Mouse (Mus musculus): ENCODE measurements around the gene Fnip2. TPM values are rescaled to one million over a fixed set of nuclear protein-coding genes. Genes with fewer than 3 reads are reported as not detected.
A peak's percentile ranks its signal among the peaks of the same experiment; 100 is the strongest.

Gene Fnip2
- total and polyA plus RNA-seq, 2 experiments from 2014 or later: 4.6 to 22.4 TPM

GRCm38 (mm10) chr3:79559021-79559772 is 8.4 kb downstream of the Fnip2 start:
- DNase-seq (ENCODE audit: low spot score) (peak; percentile 43), ATAC-seq (peak; percentile 90)
- Histone ChIP-seq H3K9me3 (ENCODE audit: low read length) (no peaks in the 10 kb centered on the region), H3K27ac (peak overlapping the region; percentile 68), H3K4me2 (ENCODE audit: low read depth, low read length) (no peak overlapping the region), H3K4me3 (ENCODE audit: low read length) (no peak overlapping the region), H3K9ac (replicated peaks; ENCODE audit: low read length) (no peak overlapping the region), H3K4me1 (ENCODE audit: insufficient read depth, low read length) (no peaks in the 10 kb centered on the region), H3K27me3 (ENCODE audit: insufficient read depth, low read length) (no peaks in the 10 kb centered on the region), H3K36me3 (ENCODE audit: insufficient read depth, low read length) (no peaks in the 10 kb centered on the region)
- WGBS: 61% methylated on average over 9 of the region's 9 CpGs
- TF ChIP-seq CTCF (IDR thresholded peaks at IDR 0.05; ENCODE audit: low read depth): no peak

GRCm38 (mm10) chr3:79555061-79555460 is 12.5 kb downstream of the Fnip2 start:
- WGBS: 78% methylated on average over 6 of the region's 6 CpGs
- H3K27me3 ChIP-seq (ENCODE audit: insufficient read depth, low read length): no peaks in the 10 kb centered on the region
- DNase-seq (ENCODE audit: low spot score) (no peak), ATAC-seq (no peak)
- no peak overlapping the region for H3K9ac ChIP-seq (replicated peaks; ENCODE audit: low read length)
- no peaks in the 10 kb centered on the region for H3K9me3 ChIP-seq (ENCODE audit: low read length)
- no peaks in the 10 kb centered on the region for H3K4me1 ChIP-seq (ENCODE audit: insufficient read depth, low read length)
- no peak overlapping the region for H3K27ac ChIP-seq
- no peak for TF ChIP-seq CTCF (IDR thresholded peaks at IDR 0.05; ENCODE audit: low read depth)
- H3K4me3 ChIP-seq (ENCODE audit: low read length): no peak overlapping the region
- no peak overlapping the region for H3K4me2 ChIP-seq (ENCODE audit: low read depth, low read length)
- H3K36me3 ChIP-seq (ENCODE audit: insufficient read depth, low read length): no peaks in the 10 kb centered on the region

- Histone ChIP-seq H3K9ac (replicated peaks; ENCODE audit: low read length) (no peak overlapping the region), H3K36me3 (ENCODE audit: insufficient read depth, low read length) (no peaks in the 10 kb centered on the region), H3K27me3 (ENCODE audit: insufficient read depth, low read length) (no peaks in the 10 kb centered on the region), H3K4me2 (ENCODE audit: low read depth, low read length) (no peak overlapping the region), H3K27ac (no peak overlapping the region), H3K4me3 (ENCODE audit: low read length) (no peak overlapping the region), H3K9me3 (ENCODE audit: low read length) (no peaks in the 10 kb centered on the region), H3K4me1 (ENCODE audit: insufficient read depth, low read length) (no peaks in the 10 kb centered on the region)
- ATAC-seq: no peak
- no peak for DNase-seq (ENCODE audit: low spot score)
- WGBS: 96% methylated on average over 3 of the region's 3 CpGs
- no peak for TF ChIP-seq CTCF (IDR thresholded peaks at IDR 0.05; ENCODE audit: low read depth)
Observed at GRCm38 (mm10) chr3:79553779-79554178, 13.8 kb downstream of the Fnip2 start.

GRCm38 (mm10) chr3:79551826-79552552 is 15.6 kb downstream of the Fnip2 start:
- DNase-seq (ENCODE audit: low spot score) (no peak), ATAC-seq (no peak)
- TF ChIP-seq CTCF (IDR thresholded peaks at IDR 0.05; ENCODE audit: low read depth): no peak
- 80% methylated on average over 10 of the region's 10 CpGs for WGBS
- H3K9me3 ChIP-seq (ENCODE audit: low read length): no peaks in the 10 kb centered on the region
- H3K36me3 ChIP-seq (ENCODE audit: insufficient read depth, low read length): no peaks in the 10 kb centered on the region
- no peak overlapping the region for H3K9ac ChIP-seq (replicated peaks; ENCODE audit: low read length)
- H3K4me3 ChIP-seq (ENCODE audit: low read length): no peak overlapping the region
- H3K4me2 ChIP-seq (ENCODE audit: low read depth, low read length): no peak overlapping the region
- no peaks in the 10 kb centered on the region for H3K27me3 ChIP-seq (ENCODE audit: insufficient read depth, low read length)
- no peaks in the 10 kb centered on the region for H3K4me1 ChIP-seq (ENCODE audit: insufficient read depth, low read length)
- H3K27ac ChIP-seq: no peak overlapping the region

- WGBS: 86% methylated on average over 8 of the region's 8 CpGs
- H3K4me2 ChIP-seq (ENCODE audit: low read depth, low read length): no peak overlapping the region
- no peak overlapping the region for H3K9ac ChIP-seq (replicated peaks; ENCODE audit: low read length)
- no peak for ATAC-seq
- no peak overlapping the region for H3K27ac ChIP-seq
- no peak overlapping the region for H3K4me3 ChIP-seq (ENCODE audit: low read length)
- H3K9me3 ChIP-seq (ENCODE audit: low read length): no peaks in the 10 kb centered on the region
- H3K27me3 ChIP-seq (ENCODE audit: insufficient read depth, low read length): no peaks in the 10 kb centered on the region
- H3K36me3 ChIP-seq (ENCODE audit: insufficient read depth, low read length): no peaks in the 10 kb centered on the region
- TF ChIP-seq CTCF (IDR thresholded peaks at IDR 0.05; ENCODE audit: low read depth): no peak
- DNase-seq (ENCODE audit: low spot score): no peak
- H3K4me1 ChIP-seq (ENCODE audit: insufficient read depth, low read length): no peaks in the 10 kb centered on the region
Observed at GRCm38 (mm10) chr3:79549751-79550393, 17.7 kb downstream of the Fnip2 start.

- Histone ChIP-seq H3K36me3 (ENCODE audit: insufficient read depth, low read length) (no peaks in the 10 kb centered on the region), H3K4me1 (ENCODE audit: insufficient read depth, low read length) (no peaks in the 10 kb centered on the region), H3K27ac (no peak overlapping the region), H3K4me3 (ENCODE audit: low read length) (no peak overlapping the region), H3K9ac (replicated peaks; ENCODE audit: low read length) (no peak overlapping the region), H3K4me2 (ENCODE audit: low read depth, low read length) (no peak overlapping the region), H3K9me3 (ENCODE audit: low read length) (no peaks in the 10 kb centered on the region), H3K27me3 (ENCODE audit: insufficient read depth, low read length) (no peaks in the 10 kb centered on the region)
- WGBS: 86% methylated on average over 17 of the region's 17 CpGs
- no peak for TF ChIP-seq CTCF (IDR thresholded peaks at IDR 0.05; ENCODE audit: low read depth)
- DNase-seq (ENCODE audit: low spot score): no peak
- no peak for ATAC-seq
Observed at GRCm38 (mm10) chr3:79548681-79549437, 18.7 kb downstream of the Fnip2 start.
